Mouse (Mus musculus): ENCODE data around the gene Inhbc. TPM values are rescaled to one million over a fixed set of nuclear protein-coding genes. Genes with fewer than 3 reads are reported as not detected.

The Inhbc gene
- polyA plus RNA-seq, 1 experiment from 2014 or later = not detected

DNA sequence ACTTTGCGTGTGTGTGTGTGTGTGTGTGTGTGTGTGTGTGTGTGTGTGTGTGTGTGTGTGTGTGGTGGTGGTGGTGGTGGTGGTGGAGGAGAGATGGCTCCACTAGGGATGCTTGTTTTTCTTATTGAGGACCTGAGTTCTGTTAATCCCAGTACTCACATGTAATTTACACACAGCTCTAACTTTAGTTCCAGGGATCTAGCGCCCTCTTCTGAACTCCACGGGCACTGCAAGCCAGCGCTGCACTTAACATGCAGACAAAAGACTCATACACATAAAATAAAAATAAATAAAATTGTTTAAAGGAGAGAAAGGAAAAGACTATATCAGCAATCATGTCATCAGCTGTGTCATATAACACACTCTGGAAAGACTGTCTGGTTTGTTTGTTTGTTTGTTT is 21.3 kb downstream of the Inhbc start:
- DNase-seq (ENCODE audit: low spot score) = no peak
- peaks cover 26% of the 10 kb centered on the region for H3K27me3 ChIP-seq (ENCODE audit: low read depth, poor library complexity, severe bottlenecking)
- no peaks in the 10 kb centered on the region for H3K36me3 ChIP-seq
- no peak overlapping the region for H3K4me3 ChIP-seq
- no peaks in the 10 kb centered on the region for H3K9me3 ChIP-seq (replicated peaks)
- WGBS = 67% methylated on average over 4 of the region's 4 CpGs
- H3K4me1 ChIP-seq = peaks cover 14% of the 10 kb centered on the region
- no peak overlapping the region for H3K27ac ChIP-seq (replicated peaks)

DNA sequence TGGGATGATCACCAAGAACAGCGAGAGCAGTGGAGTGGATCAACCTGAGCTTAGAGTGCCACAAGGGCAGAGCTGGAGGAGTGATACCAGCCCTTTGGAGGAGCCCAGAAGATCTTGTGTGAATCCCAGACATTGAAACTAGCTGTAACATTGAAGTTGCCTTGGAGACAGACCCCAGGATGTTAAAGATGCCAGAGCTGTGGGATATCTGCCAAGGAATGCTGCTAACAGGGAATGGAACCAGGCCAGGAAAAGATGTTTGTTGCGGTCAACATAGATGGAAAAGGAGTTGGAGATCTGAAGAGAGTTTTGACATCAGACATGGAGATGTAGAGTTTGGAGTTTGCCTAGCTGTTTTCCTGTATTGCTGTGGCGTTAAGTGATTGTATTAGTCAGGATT is 24.1 kb downstream of the Inhbc start:
- peaks cover 29% of the 10 kb centered on the region for H3K27me3 ChIP-seq (ENCODE audit: low read depth, poor library complexity, severe bottlenecking)
- DNase-seq (ENCODE audit: low spot score) = no peak
- H3K27ac ChIP-seq (replicated peaks) = no peak overlapping the region
- H3K36me3 ChIP-seq = no peaks in the 10 kb centered on the region
- peaks cover 27% of the 10 kb centered on the region for H3K4me1 ChIP-seq
- no peak overlapping the region for H3K4me3 ChIP-seq
- 84% methylated on average over 3 of the region's 3 CpGs for WGBS
- no peaks in the 10 kb centered on the region for H3K9me3 ChIP-seq (replicated peaks)

DNA sequence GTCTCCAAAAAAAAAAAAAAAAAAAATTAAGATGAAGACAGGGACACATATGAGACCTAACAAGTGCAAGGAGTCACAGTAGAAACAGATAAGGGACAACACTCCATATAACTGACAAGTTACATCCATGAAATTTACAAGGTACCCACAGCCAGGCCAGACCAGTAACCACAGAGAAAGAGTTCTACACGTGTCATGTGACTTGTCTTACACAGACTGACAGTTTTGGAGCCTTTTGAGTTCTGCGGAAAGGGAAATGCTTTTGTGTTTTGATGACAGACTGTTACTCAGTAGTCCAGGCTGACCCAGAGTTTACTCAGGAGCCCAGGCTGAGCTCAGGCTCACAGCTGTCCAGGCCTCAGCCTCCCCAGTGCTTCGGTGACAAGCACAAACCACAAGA is 27.2 kb downstream of the Inhbc start:
- Histone ChIP-seq H3K27me3 (ENCODE audit: low read depth, poor library complexity, severe bottlenecking) (peaks cover 36% of the 10 kb centered on the region), H3K27ac (replicated peaks) (no peak overlapping the region), H3K4me3 (no peak overlapping the region), H3K4me1 (peaks cover 45% of the 10 kb centered on the region), H3K9me3 (replicated peaks) (no peaks in the 10 kb centered on the region), H3K36me3 (no peaks in the 10 kb centered on the region)
- WGBS = 77% methylated on average over 3 of the region's 3 CpGs
- DNase-seq (ENCODE audit: low spot score) = no peak

DNA sequence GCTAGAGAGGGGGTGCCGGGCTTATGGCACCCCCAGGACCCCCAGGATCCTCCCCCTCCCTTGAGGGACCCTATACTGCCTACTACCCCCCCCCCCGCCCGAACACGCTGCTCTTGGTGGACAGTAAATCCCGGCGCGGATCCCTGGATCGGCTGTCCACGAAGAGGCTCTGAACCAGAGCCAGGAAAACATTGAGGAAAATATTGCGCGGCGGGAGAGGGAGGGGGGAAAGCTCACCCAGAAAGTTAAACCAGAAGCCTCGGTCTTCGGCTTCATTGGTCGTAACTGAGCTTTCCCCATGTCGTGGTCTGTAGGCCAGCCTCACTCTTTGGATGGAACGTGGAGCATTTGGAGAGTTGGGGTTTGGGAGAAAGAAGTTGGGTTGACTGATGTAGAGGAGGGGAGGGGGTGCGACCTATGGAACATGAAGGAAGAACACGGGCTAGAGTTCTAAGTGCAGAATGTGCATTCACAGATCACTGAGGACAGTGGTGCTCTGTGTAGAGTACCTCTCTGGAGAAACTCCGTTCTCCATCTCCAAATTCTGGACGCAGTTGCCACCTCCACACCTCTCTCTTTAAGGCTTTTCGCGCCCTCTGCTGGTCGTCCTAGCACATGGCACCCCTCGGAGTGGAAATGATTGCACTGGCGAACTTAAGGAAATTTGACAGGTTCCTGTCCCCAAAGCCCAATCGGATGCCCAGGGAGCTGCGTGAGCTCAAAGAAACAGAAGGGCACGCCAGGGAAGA is 28.2 kb downstream of the Inhbc start, which contains the start of gene Gli1:
Gli1 (minus strand) TSS at position 84 of the 749 bp plus-strand sequence.
- WGBS = under 1% methylated on average over 29 of the region's 29 CpGs
- H3K27me3 ChIP-seq (ENCODE audit: low read depth, poor library complexity, severe bottlenecking) = peaks cover 46% of the 10 kb centered on the region
- peak within 1 kb of the TSS; percentile 94 for H3K27ac ChIP-seq (replicated peaks)
- H3K4me1 ChIP-seq = peaks cover 45% of the 10 kb centered on the region
- H3K4me3 ChIP-seq = peak within 1 kb of the TSS; percentile 64
- DNase-seq (ENCODE audit: low spot score) = peak; percentile 90
- peaks cover 9% of the 10 kb centered on the region for H3K36me3 ChIP-seq
- H3K9me3 ChIP-seq (replicated peaks) = no peaks in the 10 kb centered on the region

DNA sequence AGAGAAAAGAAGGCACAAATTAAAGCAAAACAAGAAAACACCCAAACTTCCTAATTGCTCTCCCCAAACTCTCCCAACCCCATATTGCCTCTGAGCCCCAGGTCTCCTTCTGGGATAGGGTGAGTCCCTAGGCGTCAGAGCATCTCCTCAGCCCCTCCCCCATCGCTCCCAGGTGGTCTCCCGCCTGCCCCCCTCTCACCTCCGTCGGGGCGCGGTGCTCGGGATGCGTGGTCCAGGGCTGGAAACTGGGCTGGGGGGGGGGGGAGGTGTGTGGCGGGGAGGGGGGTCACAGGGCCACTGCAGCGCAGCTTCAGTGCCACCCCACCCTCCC is 28.9 kb downstream of the Inhbc start:
- DNase-seq (ENCODE audit: low spot score) = peak; percentile 64
- Histone ChIP-seq H3K36me3 (peaks cover 17% of the 10 kb centered on the region), H3K4me1 (peaks cover 45% of the 10 kb centered on the region), H3K4me3 (peak overlapping the region; percentile 64), H3K27me3 (ENCODE audit: low read depth, poor library complexity, severe bottlenecking) (peaks cover 49% of the 10 kb centered on the region), H3K9me3 (replicated peaks) (no peaks in the 10 kb centered on the region), H3K27ac (replicated peaks) (peak overlapping the region; percentile 94)
- 0% methylated on average over 11 of the region's 11 CpGs for WGBS

DNA sequence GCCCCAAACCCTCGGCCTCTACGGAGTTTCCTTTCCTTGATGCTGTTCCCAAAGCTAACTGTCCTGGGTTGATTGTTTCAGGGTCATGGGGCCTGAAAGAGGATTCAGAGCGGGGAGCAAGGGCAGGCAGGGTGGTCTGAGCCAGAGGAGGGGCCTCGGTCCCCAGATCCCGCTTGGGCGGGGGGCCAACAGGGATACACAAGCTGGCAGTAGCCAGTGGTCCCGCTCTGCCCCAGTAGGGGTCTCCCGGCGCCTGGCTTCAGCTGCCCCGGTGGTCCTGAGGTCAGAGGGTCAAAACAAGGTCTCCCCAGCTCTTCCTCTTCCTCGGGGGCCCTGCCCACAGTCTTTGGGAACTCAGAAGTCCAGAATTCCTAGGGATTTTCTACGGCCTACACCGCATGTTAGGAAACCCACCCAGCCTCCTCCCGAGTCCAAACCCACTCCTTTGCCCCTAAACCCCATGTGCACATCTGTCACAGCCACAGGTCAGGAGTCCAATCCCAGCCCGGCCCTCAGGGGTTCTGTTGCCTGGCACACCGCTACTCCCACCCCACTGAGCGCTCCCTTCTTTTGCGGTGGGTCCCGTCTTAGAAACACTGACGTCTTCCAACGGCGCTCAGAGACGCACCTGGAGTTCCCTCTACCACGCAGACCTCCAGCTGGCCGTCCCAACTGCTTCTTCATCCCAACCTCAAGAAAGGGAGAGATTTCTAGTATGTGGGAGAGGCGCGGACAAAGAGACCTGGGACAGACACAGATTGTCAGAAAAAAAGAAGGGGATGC is 29.5 kb downstream of the Inhbc start:
- H3K27ac ChIP-seq (replicated peaks) = peak overlapping the region; percentile 94
- WGBS = under 1% methylated on average over 27 of the region's 27 CpGs

DNA sequence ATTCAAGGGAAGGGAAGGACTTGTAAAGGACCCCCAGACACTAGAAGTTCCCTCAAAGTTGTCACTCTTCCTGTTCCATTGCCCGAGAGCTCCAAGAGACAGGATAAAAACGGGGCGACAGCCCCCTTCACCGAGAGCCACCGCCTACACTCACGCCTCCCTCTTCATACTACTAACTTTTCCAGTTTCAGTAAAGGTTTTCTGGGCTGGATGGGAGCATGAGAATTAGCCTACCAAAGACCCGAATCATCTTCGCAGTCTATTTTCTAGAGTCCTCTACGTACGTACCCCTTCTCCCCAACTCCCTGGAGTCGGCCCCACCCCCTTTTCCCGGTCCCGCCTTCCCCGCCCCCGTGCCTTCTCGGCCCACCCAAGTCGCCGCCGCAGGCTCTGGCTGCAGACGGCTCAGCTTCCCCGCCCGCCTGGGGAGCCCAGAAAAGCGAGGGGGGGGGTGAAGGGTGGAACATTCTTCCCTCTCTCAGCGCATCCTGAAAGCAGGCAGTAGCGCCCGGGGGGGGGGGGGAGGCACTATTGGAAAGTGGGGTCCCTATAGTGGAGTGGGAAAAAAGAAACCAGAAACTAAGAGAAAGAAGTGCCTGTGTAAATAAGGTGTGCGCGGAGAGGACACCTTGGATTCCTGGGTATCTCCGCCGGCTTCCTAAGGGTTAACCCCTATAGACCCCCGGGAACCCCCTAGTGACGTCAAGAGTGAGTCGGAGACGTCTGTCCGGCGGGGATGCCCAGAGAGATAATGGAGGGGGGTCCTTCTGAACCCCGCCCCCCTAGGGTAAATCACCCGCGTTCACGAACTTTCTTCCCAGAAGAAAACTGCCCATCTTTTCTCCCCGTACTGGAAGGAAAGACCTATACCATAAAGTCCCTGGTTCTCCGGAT is 30.3 kb downstream of the Inhbc start:
- under 1% methylated on average over 41 of the region's 42 CpGs for WGBS
- H3K27me3 ChIP-seq (ENCODE audit: low read depth, poor library complexity, severe bottlenecking) = peaks cover 49% of the 10 kb centered on the region

More for the DNA sequence above, 29.5 kb downstream of the Inhbc start:
- peaks cover 49% of the 10 kb centered on the region for H3K27me3 ChIP-seq (ENCODE audit: low read depth, poor library complexity, severe bottlenecking)
- H3K9me3 ChIP-seq (replicated peaks) = no peaks in the 10 kb centered on the region
- DNase-seq (ENCODE audit: low spot score) = peak; percentile 87
- peaks cover 22% of the 10 kb centered on the region for H3K36me3 ChIP-seq
- H3K4me1 ChIP-seq = peaks cover 45% of the 10 kb centered on the region
- H3K4me3 ChIP-seq = peak overlapping the region; percentile 64

DNA sequence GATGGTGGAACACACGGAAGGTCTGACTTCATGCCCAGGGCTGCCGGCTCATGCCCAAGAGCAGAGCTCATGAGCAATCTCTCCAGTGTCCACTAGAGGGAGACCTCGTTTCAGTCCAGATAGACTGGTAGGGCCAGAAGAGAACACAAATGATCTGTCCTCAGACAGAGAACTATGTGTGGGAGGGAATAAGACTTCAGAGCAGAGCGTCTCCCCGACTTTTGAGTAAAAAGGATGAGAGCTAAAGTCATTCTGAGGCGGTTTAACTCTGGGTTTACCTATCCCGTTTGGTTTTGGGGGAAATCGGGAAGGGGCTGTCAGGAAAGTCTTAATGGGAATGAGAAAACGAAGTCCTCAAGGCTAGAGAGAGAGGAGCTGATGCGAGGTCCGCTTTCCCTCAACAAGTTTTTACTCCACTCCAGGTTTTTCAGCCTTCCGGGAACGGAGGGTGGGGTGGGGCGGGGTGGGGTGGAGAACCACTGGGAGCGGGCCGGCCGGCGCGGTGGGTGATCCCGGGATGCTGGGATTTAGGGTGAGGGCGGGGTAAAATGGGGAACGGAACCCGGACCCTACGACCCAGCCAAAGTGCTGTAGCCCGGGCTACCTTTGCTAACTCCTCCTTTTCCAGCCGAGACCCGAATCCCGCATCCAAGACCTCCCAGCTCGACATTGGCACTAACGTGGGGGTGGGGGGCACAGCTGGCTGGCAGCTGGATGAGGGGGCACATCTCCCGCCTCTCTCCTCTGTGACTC is 31.1 kb downstream of the Inhbc start:
- under 1% methylated on average over 31 of the region's 31 CpGs for WGBS
- peaks cover 45% of the 10 kb centered on the region for H3K4me1 ChIP-seq

More for the DNA sequence above, 30.3 kb downstream of the Inhbc start:
- H3K9me3 ChIP-seq (replicated peaks) = no peaks in the 10 kb centered on the region
- peaks cover 29% of the 10 kb centered on the region for H3K36me3 ChIP-seq
- H3K4me1 ChIP-seq = peaks cover 45% of the 10 kb centered on the region
- peak overlapping the region; percentile 64 for H3K4me3 ChIP-seq
- peak overlapping the region; percentile 94 for H3K27ac ChIP-seq (replicated peaks)
- peak; percentile 84 for DNase-seq (ENCODE audit: low spot score)

DNA sequence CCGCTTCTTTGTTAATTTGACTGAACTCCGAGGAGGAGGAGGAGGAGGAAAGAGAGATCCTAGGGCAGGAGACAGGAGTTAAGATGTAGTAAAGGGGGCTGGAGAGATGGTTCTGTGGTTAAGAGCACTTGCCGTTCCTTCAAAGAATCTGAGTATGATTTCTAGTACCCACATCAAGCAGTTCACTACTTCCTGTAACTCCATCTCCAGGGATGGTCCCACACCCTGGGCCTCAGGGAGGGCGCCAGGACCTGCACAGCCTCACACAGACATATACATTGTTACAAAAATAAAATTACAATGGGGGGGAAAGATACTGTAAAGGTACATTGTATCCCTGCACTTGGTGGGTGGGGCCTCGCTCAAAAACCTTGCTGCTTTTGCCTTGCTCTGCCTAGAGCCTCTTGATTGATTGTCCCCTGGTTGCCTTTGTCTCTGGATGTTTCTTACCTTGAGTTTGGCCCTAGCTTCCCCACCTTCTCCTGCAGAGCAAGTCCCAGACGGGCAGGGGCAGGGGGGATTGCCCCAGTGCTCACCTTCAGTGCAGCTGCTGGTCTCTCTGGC is 32.6 kb downstream of the Inhbc start:
- no peak overlapping the region for H3K27ac ChIP-seq (replicated peaks)
- H3K9me3 ChIP-seq (replicated peaks) = no peaks in the 10 kb centered on the region
- no peak overlapping the region for H3K4me3 ChIP-seq
- peaks cover 48% of the 10 kb centered on the region for H3K36me3 ChIP-seq
- WGBS = 88% methylated on average over 6 of the region's 6 CpGs
- no peak for DNase-seq (ENCODE audit: low spot score)
- peaks cover 45% of the 10 kb centered on the region for H3K4me1 ChIP-seq
- H3K27me3 ChIP-seq (ENCODE audit: low read depth, poor library complexity, severe bottlenecking) = peaks cover 49% of the 10 kb centered on the region

More for the DNA sequence above, 31.1 kb downstream of the Inhbc start:
- peak overlapping the region; percentile 64 for H3K4me3 ChIP-seq
- H3K27me3 ChIP-seq (ENCODE audit: low read depth, poor library complexity, severe bottlenecking) = peaks cover 49% of the 10 kb centered on the region
- peaks cover 36% of the 10 kb centered on the region for H3K36me3 ChIP-seq
- peak overlapping the region; percentile 94 for H3K27ac ChIP-seq (replicated peaks)
- DNase-seq (ENCODE audit: low spot score) = peak; percentile 89
- H3K9me3 ChIP-seq (replicated peaks) = no peaks in the 10 kb centered on the region

DNA sequence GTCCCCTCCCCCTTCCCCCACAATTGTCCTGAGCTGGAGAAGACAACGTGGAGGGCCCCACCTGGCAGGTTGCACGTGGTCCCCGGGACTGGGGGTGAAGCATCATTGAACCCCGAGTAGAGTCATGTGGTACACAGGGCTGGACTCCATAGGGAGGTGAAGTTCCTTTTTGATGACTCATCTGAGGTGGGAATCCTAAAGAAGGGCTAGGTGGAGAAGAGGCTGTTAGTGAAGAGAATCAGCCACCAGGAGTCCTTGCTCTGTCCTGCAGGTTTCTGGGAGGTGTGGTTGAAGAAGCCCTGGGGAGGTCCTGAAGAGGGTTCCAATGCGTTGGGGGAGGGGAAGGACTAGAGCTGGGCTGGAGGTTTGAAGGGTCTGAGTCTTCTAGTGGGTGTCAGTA is 33.3 kb downstream of the Inhbc start:
- no peak overlapping the region for H3K27ac ChIP-seq (replicated peaks)
- peaks cover 48% of the 10 kb centered on the region for H3K27me3 ChIP-seq (ENCODE audit: low read depth, poor library complexity, severe bottlenecking)
- no peak for DNase-seq (ENCODE audit: low spot score)
- H3K4me3 ChIP-seq = no peak overlapping the region
- H3K4me1 ChIP-seq = peaks cover 44% of the 10 kb centered on the region
- peaks cover 55% of the 10 kb centered on the region for H3K36me3 ChIP-seq
- no peaks in the 10 kb centered on the region for H3K9me3 ChIP-seq (replicated peaks)
- 73% methylated on average over 5 of the region's 5 CpGs for WGBS

DNA sequence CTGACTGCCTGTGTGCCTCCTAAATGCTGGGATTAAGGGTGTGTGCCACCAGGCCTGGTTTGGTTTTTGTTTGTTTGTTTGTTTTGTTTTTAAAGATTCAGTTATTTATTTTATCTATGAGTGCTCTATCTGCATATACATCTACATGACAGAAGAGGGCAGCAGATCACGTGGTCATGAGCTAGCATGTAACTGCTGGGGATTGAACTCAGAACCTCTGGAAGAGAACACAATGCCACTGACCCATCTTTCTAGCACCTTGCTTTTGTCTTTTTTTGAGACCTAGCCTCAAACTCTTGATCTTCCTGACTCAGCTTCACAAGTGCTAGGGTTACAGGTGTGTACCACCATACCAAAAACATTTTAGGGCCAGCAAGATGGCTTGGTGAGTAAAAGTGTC is 35.0 kb downstream of the Inhbc start:
- peaks cover 27% of the 10 kb centered on the region for H3K4me1 ChIP-seq
- no peak overlapping the region for H3K27ac ChIP-seq (replicated peaks)
- peaks cover 72% of the 10 kb centered on the region for H3K36me3 ChIP-seq
- H3K9me3 ChIP-seq (replicated peaks) = no peaks in the 10 kb centered on the region
- 62% methylated on average over 1 of the region's 1 CpGs for WGBS
- no peak for DNase-seq (ENCODE audit: low spot score)
- no peak overlapping the region for H3K4me3 ChIP-seq
- peaks cover 48% of the 10 kb centered on the region for H3K27me3 ChIP-seq (ENCODE audit: low read depth, poor library complexity, severe bottlenecking)

All from midbrain, embryonic 10.5 days (tissue).